Mouse (Mus musculus): ENCODE measurements at regions not wholly inside any gene's neighbourhood (a gene's known extent, or its start where the extent isn't known, plus 50 kb on each side); places are given as distances from the start of the nearest gene placed in this dataset.

- no peak for DNase-seq (ENCODE audit: low read depth)
Observed at GRCm38 (mm10) chr12:70763542-70763941, 61.8 kb upstream of the Frmd6 start.

- DNase-seq (ENCODE audit: low read depth) = no peak
Observed at GRCm38 (mm10) chr12:70766319-70766718, 59.0 kb upstream of the Frmd6 start.

- peak; percentile 20 for DNase-seq (ENCODE audit: low read depth)
Observed at GRCm38 (mm10) chr12:70767959-70768358, 57.4 kb upstream of the Frmd6 start.

- DNase-seq (ENCODE audit: low read depth) = peak; percentile 8
Observed at GRCm38 (mm10) chr12:70768745-70769144, 56.6 kb upstream of the Frmd6 start.

GRCm38 (mm10) chr12:70769538-70770176 is 55.7 kb upstream of the Frmd6 start:
- DNase-seq (ENCODE audit: low read depth) = no peak

GRCm38 (mm10) chr12:70774006-70774405 is 51.3 kb upstream of the Frmd6 start:
- DNase-seq (ENCODE audit: low read depth) = no peak

GRCm38 (mm10) chr12:70774816-70775591 is 50.3 kb upstream of the Frmd6 start:
- DNase-seq (ENCODE audit: low read depth) = no peak
